Mouse (Mus musculus): ENCODE data around the gene Sh3rf1.

Sh3rf1 gene

DNA sequence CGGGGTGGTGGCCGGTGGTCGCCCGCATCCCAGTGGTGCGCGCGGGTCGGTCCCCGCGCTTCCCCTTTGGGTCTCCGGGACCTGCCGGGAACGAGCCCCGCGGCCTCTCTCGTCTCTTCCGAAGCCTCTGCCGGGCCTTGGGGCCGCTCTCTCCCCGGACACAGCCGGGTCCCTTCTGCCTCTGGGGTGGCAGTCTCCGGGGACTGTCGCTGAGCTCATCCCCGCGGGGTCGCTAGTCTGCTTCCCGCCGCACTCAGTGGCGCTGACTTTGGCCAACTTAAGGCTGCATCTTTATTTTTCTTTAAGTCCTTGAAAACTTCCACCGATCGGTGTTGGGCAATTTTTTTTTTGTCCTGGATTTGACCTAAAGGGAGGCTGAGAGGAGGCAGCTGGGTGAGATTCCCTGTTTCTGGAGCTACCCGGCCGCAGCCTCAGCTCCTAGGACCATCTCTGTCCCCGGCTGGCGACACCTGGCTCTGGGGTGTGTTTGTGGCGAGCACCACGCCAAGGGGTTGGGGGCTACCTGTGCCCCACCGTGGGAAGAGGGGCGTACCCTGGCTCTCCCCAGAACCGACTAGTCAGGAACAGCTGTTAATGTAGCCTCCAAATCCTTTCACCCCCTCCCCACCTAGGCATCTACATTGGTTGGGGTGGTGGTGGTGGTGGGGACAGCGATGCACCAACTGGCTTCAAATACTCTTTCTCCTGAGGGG is 864 bp downstream of the Sh3rf1 start:
- peak; percentile 72 for DNase-seq

- DNase-seq: peak; percentile 55
Observed at GRCm38 (mm10) chr8:61225581-61226395, 2.1 kb downstream of the Sh3rf1 start.

GRCm38 (mm10) chr8:61226632-61227031 is 3.0 kb downstream of the Sh3rf1 start:
- no peak for DNase-seq

DNA sequence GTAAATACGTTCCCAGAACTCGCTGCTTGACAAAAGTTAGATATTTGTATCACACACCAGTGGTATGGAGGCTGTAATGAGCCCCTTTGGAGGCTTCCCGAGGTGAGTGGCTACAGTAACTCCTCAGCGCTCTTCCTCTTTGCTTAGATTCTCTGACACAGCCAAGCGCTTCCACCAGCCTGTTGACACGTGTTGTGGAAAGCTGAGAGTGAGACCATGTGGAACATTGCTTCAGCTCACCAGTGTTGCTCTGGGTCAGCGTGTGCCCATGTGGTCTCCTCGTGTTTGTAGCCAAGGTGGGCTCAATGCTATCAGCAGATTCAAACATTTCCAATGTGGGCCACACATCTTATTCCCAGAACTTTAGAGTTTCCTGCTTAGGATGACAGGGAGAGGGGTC is 5.0 kb downstream of the Sh3rf1 start:
- DNase-seq: no peak

GRCm38 (mm10) chr8:61229511-61230195 is 6.0 kb downstream of the Sh3rf1 start:
- DNase-seq: no peak

DNA sequence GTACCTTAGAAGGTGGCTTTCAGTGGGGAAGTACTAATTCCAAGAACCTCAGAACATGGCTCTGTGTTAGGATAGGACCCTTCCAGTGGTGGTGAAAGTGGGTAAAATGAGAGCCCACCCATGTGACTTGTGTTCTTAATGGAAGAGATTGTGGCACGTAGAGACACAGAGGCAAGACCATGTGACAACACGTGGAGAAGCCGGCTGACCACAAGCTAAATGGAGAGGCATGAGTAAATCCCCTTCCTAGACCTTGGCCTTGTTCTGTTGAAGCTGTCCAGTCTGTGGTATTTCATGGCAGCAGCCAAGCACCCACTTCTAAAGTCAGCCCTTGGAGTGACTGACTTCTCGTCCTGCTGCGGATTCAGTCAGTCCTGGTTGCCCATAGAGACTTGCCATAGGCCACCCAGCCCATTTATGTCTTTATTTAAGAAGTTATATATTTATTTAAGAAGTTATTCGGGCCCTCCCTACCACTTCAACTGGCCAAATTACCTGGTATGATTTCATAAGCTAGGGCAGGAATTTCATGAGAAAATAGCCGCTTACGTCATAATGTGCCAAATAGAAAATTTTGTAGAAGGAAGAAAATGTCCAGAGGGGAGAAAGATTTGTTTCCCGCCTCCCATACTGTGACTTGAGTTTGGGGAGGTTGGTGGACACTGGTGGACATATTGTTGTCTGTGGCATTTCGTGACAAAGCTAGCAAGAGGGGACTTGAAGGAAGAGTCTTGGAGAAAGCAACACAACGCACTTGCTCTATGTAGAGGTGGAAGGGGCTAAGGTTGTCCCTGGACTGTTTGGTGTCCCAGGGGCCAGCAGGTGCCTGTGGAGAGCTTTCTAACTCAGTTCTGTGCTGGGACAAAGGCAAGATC is 7.4 kb downstream of the Sh3rf1 start:
- DNase-seq: no peak

GRCm38 (mm10) chr8:61235499-61235898 is 11.8 kb downstream of the Sh3rf1 start:
- no peak for DNase-seq

- DNase-seq: no peak
Observed at GRCm38 (mm10) chr8:61236506-61237268, 13.0 kb downstream of the Sh3rf1 start.

DNA sequence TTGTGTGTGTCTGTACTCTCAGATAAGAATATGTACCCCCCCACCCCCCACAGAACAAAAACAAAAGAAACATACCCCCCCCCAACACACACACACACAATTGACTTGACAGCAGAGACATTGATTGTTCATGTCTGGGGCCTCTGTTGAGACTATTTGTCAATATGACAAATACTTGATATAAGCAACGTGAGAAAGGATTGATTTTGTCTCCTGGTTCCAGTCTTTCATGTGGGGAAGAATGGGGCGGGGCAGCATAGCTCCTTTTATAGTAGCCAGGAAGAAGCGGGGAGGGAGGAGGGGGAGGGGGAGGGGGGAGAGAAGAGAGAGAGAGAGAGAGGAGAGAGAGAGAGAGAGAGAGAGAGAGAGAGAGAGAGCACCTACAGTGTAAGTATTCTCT is 15.9 kb downstream of the Sh3rf1 start:
- no peak for DNase-seq

DNA sequence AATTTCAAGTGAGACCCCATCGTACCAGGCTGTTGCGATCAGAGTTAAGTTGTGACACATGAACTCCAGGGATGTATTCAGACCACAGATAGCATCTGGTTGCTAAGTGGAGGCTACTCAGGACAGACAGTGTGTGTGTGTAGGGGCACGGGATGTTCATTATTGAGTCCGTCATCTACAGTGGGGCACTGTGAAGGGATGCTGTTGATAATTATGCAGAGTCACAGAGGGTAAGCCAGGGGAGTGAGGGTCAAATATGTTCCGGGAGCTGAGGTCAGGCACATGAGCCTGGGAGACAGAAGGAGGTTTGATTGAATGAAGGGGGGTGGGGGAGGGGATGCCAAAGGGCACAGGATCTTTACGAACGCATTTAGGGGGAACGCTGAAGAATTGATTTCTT is 17.6 kb downstream of the Sh3rf1 start:
- no peak for DNase-seq

DNA sequence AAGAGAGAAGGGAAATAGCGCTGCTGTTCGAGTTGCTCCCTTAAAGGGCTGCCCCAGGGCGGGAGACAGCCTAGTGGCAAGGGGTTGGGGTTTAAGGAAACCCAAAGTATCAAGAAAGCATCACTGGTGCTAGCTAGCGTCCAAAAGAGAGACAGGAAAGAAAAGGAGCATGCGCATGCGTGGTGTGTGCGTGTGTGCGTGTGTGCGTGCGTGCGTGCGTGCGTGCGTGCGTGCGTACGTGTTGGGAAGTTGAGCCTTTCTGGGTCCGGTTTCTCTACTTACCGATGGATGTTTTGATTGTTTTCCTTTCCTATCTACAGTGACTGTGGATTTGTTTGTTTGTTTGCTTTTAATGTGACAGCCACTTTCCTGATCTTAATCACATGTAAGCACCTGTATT is 19.2 kb downstream of the Sh3rf1 start:
- DNase-seq: no peak

DNA sequence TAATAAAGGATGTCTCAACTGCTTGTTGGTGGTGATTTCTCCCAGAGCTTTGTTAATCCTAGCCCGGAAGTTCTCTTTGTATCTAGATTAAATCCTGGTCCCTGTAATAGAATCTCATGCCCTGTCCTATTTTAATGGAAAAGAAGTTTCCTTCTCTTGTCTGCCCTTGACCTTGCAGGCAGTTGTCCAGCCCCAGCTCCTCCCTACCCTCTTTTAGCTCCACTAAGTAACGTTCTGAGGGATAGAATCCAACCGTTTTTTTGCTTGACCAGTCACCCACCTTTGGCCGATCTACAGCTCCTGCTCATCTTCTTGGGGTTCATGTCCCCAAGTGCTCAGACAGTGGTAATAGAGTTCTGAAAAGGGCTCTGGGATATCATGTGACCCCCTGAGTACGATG is 19.8 kb downstream of the Sh3rf1 start:
- DNase-seq: no peak

- no peak for DNase-seq
Observed at GRCm38 (mm10) chr8:61244157-61244556, 20.5 kb downstream of the Sh3rf1 start.

DNA sequence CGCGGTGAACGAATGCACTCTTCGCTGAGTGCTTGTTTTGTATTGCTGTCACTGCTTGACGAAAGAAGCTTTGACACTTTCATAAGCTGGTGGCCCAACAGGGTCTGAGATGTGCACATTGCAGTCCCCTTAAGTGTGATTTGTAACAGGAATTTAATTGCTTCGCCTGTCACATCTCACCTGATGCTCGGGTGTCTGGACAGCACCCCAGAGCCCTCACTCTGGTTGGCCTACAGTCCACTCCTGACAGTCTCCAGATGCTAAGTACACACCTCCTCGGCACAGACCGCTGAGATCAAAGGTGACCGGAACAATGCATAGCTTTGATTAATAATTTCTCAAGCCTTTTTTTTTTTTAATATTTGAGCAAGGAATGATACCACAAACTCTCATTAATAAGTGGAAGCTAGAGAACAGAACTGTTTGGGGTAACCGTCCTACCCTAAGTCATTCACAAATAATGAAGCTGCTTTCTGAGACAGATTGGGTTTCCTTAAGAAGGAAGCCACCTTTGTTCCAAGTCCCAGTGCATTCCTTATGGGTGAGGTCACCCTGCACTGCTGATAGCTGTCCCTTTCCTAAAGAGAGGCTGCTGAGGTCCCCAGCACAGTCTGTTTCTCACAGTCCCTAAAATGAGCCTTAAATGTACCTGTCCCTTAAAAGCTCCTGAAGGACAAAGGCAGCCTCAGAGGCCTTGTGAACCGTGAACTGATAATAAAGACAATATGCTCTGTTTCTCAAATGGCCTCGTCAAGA is 23.8 kb downstream of the Sh3rf1 start:
- no peak for DNase-seq

- DNase-seq: no peak
Observed at GRCm38 (mm10) chr8:61249511-61249910, 25.8 kb downstream of the Sh3rf1 start.

DNA sequence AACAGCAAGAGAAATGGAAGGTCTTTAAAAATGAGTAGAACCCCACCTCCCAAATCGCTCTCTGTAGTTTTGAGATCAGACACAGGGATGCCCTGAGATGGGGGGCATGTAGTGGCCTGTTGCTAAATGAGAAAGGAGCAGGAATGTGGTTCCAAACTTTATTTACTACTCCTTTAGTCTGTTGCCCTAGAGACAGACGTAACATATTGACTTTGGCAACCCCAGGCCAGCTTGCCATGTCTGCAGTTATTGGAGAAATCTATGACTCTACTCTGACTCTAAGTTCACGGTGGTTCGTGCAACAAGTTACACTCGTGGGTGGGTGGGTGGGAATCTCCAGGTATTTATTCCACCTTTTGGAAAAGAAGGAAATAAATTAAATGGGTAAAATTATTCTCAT is 30.5 kb downstream of the Sh3rf1 start:
- DNase-seq: no peak

- DNase-seq: no peak
Observed at GRCm38 (mm10) chr8:61258828-61259227, 35.2 kb downstream of the Sh3rf1 start.

DNA sequence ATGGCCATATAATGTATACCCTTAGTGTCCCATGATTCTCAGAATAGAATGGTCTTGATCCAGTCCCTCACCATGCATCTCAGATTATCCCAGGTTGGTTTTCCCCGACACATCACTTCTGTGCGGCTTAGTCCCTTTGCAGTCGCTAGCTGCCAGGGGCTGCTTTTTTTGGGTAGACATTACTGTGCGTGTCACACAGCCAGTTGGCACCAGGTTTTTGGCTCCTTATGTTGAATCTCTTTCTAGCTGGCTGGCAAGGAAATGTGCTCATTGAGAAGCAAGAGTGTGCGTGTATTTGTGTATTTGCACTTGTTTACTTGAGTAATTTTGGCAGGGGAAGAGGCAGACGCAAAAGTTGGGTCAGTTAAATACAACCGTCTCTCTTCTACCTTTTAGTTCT is 35.9 kb downstream of the Sh3rf1 start:
- no peak for DNase-seq

- no peak for DNase-seq
Observed at GRCm38 (mm10) chr8:61260530-61260929, 36.9 kb downstream of the Sh3rf1 start.

GRCm38 (mm10) chr8:61261374-61261773 is 37.7 kb downstream of the Sh3rf1 start:
- DNase-seq: no peak

GRCm38 (mm10) chr8:61263691-61264090 is 40.0 kb downstream of the Sh3rf1 start:
- no peak for DNase-seq
